Mouse (Mus musculus) heart, adult 18-20 months (tissue): ENCODE measurements around the gene Exosc7. TPM values are rescaled to one million over a fixed set of nuclear protein-coding genes. Genes with fewer than 3 reads are reported as not detected.

Experiments
- DNase-seq, 2 experiments: peaks; one replicate each; pipeline ENCODE4 v3.0.0; 2021 to 2022; ENCODE audit warnings: mixed read lengths in 1 of 2
- long read RNA-seq, 2 experiments: library from polyadenylated mRNA; stranded (forward); transcript quantifications; one replicate each; pipeline ENCODE4 v2.0.0; 2021
- total RNA-seq, 2 experiments: library from RNA; stranded (reverse); gene quantifications; 2 replicates each; pipeline ENCODE4 v1.2.3; 2021

Exosc7 gene
- 10 to 100 TPM; 30.3 to 31.3 TPM for total RNA-seq
- long read RNA-seq, experiment 1, transcript Exosc7-201 (8 exons, 1,053 nt), result major isoform, 35 of 45 reads
- long read RNA-seq, experiment 1, partial matches to known transcripts, result 3 of 45 reads
- long read RNA-seq, experiment 1, other reads (novel, unspliced or antisense), result 7 of 45 reads
- long read RNA-seq, experiment 2, transcript Exosc7-201 (8 exons, 1,053 nt), result major isoform, 20 of 25 reads
- long read RNA-seq, experiment 2, partial matches to known transcripts, result 4 of 25 reads
- long read RNA-seq, experiment 2, other reads (novel, unspliced or antisense), result 1 of 25 reads

- peak; percentile 88 to 90 for DNase-seq
Measured at GRCm38 (mm10) chr9:123112805-123113521, at the start of gene Exosc7, which contains the start of gene Zdhhc3. Gene Exosc7, plus strand, starts transcription at chr9:123113215. Gene Zdhhc3, minus strand, starts transcription at chr9:123113205.

GRCm38 (mm10) chr9:123079149-123079548 lies 33.9 kb upstream of the Exosc7 start:
- DNase-seq, result no peak

GRCm38 (mm10) chr9:123080355-123080754 lies 32.7 kb upstream of the Exosc7 start:
- DNase-seq, result no peak

GRCm38 (mm10) chr9:123080796-123081195 lies 32.2 kb upstream of the Exosc7 start:
- no peak for DNase-seq

- no peak for DNase-seq
Measured at GRCm38 (mm10) chr9:123085373-123085772, 27.6 kb upstream of the Exosc7 start.

- DNase-seq, result no peak
Measured at GRCm38 (mm10) chr9:123087558-123087957, 25.5 kb upstream of the Exosc7 start.

- no peak for DNase-seq
Measured at GRCm38 (mm10) chr9:123090844-123091243, 22.2 kb upstream of the Exosc7 start.

- DNase-seq, result no peak
Measured at GRCm38 (mm10) chr9:123099631-123100455, 13.2 kb upstream of the Exosc7 start.

- DNase-seq, result no peak
Measured at GRCm38 (mm10) chr9:123103425-123103824, 9.6 kb upstream of the Exosc7 start.

GRCm38 (mm10) chr9:123104362-123104761 lies 8.7 kb upstream of the Exosc7 start:
- DNase-seq, result no peak

- no peak for DNase-seq
Measured at GRCm38 (mm10) chr9:123107186-123107585, 5.8 kb upstream of the Exosc7 start.

GRCm38 (mm10) chr9:123109188-123109587 lies 3.8 kb upstream of the Exosc7 start:
- no peak for DNase-seq

- DNase-seq, result no peak
Measured at GRCm38 (mm10) chr9:123111751-123112221, 1.2 kb upstream of the Exosc7 start.

- DNase-seq, result no peak
Measured at GRCm38 (mm10) chr9:123113931-123114330, 916 bp downstream of the Exosc7 start.

- DNase-seq, result no peak
Measured at GRCm38 (mm10) chr9:123115566-123115965, 2.6 kb downstream of the Exosc7 start.

GRCm38 (mm10) chr9:123123017-123123416 lies 10.0 kb downstream of the Exosc7 start:
- DNase-seq, result no peak

- DNase-seq, result peak; percentile 36 to 42
Measured at GRCm38 (mm10) chr9:123123571-123124412, 10.8 kb downstream of the Exosc7 start.

- DNase-seq, result no peak
Measured at GRCm38 (mm10) chr9:123124413-123124981, 11.5 kb downstream of the Exosc7 start.

GRCm38 (mm10) chr9:123127663-123128062 lies 14.6 kb downstream of the Exosc7 start:
- no peak for DNase-seq

GRCm38 (mm10) chr9:123132994-123133393 lies 20.0 kb downstream of the Exosc7 start:
- DNase-seq, result no peak
